Mouse (Mus musculus) mouse trophoblast stem cell (cell line): ENCODE measurements around the gene Abcc8.
"Not testable (repeated sequence)": the region's sequence is repeated elsewhere in the genome, so short reads cannot be mapped to it uniquely, and the experiment has no call there.

ENCODE experiments used
- in situ Hi-C, 2 experiments: fragments of 300-500 bp; cut with MseI, MboI; formaldehyde crosslinking; loops; 2 replicates in 1 of 2; 3 replicates in 1 of 2; pipeline ENCODE4 v1.15.1; 2025

The Abcc8 gene

DNA sequence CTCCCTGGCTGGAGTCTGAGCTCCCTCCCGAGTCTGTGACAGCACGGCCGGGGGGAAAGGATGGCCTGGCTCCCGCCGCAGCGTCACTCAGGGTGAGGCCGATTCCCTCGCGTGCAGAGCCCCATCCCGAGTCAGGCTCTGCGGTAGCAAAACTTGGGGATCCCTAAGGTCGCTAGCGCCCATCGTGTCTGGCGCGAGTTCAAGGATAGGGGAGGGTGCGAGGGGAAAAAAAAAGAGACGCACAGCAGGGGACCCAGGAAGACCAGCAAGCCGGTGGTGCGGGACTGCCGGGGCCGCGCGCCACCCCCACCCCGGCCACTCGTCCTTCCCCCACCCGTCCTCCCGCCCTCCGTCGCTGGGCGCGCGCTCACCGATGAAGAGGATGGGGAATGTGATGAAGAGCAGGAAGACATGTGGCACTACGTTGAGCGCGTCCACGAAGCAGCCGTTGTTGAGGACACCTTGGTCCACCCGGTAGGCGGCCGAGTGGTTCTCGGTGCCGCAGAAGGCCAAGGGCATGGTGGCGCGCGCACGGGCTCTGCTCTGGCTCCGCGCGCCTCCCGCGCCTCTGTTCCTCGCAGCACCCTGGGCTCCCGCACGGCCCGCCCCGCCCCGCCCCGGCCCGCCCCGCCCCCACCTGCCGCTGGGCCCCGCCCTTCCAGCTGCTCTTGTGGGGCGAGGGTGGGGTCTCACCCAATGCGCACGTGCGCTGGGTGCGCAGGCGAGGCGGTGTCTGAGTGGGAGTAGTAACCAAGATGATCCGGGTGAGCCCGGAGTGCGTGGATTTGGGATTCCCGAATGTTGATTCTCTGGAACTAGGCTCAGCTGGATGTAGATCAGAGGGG, at the start of gene Abcc8:
Abcc8 (minus strand) TSS at position 603 of the 845 bp plus-strand sequence.
- in situ Hi-C loops, result loop anchor here in 1 of 2 experiments (5.0 kb wide), 1 partner anchor 82 kb away; no protein-coding TSS in a partner anchor

- in situ Hi-C loops, result loop anchor here (5.0 to 10.0 kb wide), 2 partner anchors 122 to 130 kb away; partner anchors contain the start of gene Kcnj11 (in 1 of the 2)
These were observed 47.1 kb upstream of the Abcc8 start for GRCm38 (mm10) chr7:46226936-46227335.

GRCm38 (mm10) chr7:46226253-46226652, 46.4 kb upstream of the Abcc8 start:
- in situ Hi-C loops, result loop anchor here (5.0 to 10.0 kb wide), 2 partner anchors 121 to 129 kb away; partner anchors contain the start of gene Kcnj11 (in 1 of the 2)

DNA sequence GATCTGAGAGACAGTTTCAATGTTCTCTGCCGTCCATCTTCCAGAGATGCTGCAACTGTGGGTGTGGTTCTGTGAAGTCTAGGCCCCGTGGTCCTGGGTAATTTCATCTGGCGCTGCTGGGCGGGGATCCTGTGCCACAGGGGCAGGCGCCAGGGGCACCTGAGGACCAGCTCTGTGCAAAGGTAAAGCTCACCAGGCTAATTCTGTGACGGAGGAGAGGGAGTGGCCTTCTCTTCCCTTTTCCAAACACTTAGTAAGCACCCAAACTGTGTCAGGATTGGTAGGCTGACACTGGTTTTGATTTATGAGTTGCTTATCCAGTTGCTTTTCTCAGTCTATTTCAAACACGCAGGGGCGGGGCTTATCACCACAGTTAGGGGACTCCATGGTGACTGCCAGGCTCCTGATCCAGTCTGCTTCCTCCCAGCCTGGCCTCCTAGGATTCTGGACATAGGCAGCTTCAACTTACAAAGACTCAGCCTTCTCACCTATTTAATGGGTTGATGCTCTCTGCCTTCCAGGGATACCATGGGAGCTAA, 40.8 kb upstream of the Abcc8 start:
- in situ Hi-C loops, result loop anchor here in 1 of 2 experiments (10.0 kb wide), 1 partner anchor 116 kb away; the partner anchor contains the start of gene Kcnj11

DNA sequence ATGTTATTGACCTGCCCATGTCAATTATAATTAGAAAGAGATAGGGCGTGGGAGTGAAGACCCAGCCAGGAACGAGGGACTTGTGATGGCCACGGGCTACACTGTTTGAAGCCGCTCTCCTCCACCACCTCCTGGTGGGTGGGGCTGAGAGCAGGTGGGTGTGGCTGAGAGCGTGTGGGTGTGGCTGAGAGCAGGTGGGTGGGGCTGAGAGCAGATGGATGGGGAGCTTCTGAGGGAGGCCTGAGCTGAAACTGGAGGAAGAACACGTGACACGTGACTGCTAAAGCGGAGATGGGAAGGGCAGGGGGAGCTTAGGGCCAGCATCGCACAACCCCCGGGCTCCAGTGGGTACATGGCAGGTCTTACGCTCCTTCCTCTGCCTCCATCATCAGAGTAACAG, 38.6 kb upstream of the Abcc8 start:
- in situ Hi-C loops, result no loop called here

GRCm38 (mm10) chr7:46216481-46216880, 36.6 kb upstream of the Abcc8 start:
- in situ Hi-C loops, result no loop called here

GRCm38 (mm10) chr7:46210276-46210675, 30.4 kb upstream of the Abcc8 start:
- in situ Hi-C loops, result no loop called here

DNA sequence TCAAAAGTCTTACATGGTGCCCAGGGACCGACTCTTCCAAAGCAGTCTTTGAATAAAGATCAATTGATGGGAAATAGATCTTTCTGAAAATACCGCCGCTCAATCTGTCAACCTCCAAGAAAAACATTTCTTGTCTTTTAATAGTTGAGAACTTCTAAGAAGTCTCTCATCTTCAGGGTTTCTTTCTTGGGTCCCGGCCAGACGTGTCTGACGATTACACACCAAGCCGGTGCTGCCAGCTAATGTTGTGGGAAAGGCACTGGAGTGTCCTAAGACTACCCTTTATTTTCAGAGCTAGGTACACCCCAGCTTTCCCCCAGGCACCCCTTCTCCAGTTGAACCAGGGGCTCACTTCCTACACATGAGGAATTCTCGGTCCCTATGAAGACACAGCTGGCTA, 28.3 kb upstream of the Abcc8 start:
- in situ Hi-C loops, result no loop called here

DNA sequence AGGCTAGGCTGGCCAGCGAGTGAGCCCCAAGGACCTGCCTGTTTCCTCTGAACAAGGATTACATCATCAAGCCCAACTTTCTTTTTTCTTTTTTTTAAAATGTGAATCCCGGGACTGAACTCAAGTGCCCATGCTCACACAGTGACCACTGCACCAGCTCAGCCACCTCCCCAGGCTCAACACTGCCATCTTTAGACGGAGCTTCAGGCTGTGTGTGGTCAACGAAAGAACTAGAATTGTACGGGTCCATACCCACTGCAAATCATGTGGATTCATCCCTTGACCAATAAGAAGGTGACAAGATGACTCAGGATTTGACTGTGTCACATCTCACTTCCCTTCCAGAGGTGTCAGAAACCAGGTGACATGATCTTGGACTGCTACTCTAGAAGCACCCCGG, 24.9 kb upstream of the Abcc8 start:
- in situ Hi-C loops, result no loop called here

DNA sequence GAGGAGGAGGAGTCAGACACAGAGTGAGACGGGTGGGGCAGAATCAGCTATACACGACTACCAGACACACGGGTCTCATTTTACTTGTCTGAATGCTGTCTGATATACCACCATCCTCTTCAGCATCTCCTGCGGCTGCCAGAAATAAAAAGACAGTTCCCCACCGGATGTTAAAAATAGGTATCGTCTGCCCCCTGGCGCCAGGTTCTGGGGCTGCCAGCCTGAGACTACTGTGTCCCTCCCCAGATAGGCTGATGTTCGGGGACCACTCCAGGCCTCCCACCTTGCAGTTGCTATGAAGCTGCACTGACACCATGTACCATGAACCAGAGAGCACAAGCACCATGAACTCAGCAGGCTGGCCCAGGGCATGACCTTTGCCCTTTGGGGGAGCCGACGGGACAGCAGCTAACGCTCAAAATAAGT, 24.2 kb upstream of the Abcc8 start:
- in situ Hi-C loops, result no loop called here

GRCm38 (mm10) chr7:46201649-46202048, 21.8 kb upstream of the Abcc8 start:
- in situ Hi-C loops, result no loop called here

DNA sequence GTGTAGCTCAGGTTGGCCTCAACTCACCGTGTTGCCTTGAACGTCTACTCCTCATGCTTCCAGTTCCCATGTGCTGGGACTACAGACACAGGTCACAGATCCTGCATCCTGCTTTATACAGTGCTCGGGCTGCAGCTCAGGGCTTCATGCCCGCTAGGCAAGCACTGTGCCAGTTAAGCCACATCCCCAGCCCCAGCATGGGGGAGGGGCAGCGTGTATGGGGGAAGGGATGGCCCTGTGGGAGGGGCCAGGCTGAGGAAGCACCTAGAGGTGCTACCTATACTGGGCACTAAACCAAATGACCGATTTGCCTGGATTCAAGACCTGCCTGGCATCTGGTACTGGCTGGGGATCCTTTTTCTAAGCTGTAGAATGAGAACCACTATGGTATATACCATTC, 20.2 kb upstream of the Abcc8 start:
- in situ Hi-C loops, result no loop called here

DNA sequence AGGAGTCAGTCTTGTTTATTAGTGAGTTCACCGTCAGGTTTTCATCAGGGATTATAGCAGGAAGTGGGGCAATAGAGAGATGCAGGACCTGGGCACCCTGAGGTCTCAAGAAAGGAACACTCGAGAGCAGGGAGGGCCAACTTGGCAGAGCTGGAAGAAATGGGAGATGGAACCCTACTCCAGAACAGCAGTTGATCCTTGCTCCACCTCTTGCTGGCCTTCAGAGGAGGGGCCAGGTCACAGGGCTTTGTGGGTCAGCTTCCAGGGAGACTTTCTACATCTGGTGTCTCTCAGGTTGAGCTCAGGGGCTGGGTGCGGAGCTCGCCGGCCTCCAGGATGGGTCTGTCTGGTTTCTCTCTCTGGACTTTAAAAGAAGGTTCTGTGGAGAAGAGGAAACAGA, 15.5 kb upstream of the Abcc8 start:
- in situ Hi-C loops, result no loop called here

DNA sequence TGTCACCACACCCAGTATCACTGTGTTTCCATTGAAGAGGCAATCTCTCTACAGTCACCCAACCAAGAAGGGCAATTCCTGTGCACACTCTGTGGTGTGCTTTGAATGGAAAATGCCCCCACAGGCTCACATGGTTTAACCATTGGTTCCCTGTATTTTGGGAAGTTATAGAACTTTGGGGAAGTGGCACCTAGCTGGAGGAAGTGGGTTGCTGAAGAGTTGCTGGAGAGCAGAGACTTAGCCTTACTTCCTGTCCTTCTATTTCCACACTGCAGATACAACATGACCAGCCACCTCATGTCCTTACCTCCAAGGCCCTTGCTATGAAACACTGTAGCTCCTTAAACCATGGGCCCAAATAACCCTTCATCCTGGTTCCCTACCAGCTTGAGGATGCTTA, 4.4 kb upstream of the Abcc8 start:
- in situ Hi-C loops, result loop anchor here in 1 of 2 experiments (5.0 kb wide), 1 partner anchor 87 kb away; no protein-coding TSS in a partner anchor

DNA sequence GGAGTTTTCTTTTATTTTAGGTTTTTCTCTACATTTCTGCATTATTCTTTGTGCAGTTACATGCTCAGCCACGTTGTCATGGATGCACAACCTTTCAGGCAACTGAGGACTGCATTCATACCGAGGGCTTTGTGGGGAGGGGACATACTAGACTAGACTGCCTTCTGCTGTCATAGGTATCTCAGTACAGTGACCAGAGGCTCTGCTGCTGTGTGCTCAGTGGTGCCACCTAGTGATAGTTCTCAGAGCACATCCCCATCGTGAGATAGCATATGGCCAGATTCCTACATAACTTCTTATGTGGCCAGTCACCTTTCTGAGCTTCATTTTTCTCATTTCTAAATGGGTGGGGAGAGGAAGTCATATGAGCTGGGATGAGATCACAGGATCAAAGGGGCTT, 1.8 kb upstream of the Abcc8 start:
- in situ Hi-C loops, result loop anchor here in 1 of 2 experiments (5.0 kb wide), 1 partner anchor 84 kb away; no protein-coding TSS in a partner anchor

- in situ Hi-C loops, result not testable (repeated sequence)
These were observed 10.9 kb downstream of the Abcc8 start for GRCm38 (mm10) chr7:46168980-46169379.

- in situ Hi-C loops, result no loop called here
These were observed 11.4 kb downstream of the Abcc8 start for GRCm38 (mm10) chr7:46168402-46168801.

GRCm38 (mm10) chr7:46167901-46168300, 11.9 kb downstream of the Abcc8 start:
- in situ Hi-C loops, result no loop called here

DNA sequence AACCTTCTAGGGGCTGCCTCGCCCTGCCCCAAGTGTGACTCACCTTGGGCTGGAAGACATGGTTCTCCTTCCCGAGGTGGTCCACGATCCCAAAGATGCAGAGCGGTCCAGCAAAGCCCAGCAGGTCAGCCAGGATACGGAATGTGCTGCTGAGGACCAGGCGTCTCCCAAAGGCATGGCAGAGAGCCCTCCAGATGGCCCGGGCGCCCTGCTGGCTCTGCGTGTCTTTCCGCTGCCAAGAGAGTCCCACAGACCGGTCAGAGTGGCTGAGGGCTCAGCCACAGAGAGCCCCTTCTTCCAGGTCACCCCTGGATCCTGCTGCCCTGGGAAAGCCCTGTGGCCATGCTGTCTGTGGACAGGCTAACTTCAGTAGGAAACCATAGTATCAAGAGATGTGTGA, 14.0 kb downstream of the Abcc8 start:
- in situ Hi-C loops, result no loop called here

GRCm38 (mm10) chr7:46162731-46163130, 17.1 kb downstream of the Abcc8 start:
- in situ Hi-C loops, result no loop called here

- in situ Hi-C loops, result no loop called here
These were observed 17.6 kb downstream of the Abcc8 start for GRCm38 (mm10) chr7:46162132-46162727.

- in situ Hi-C loops, result no loop called here
These were observed 18.2 kb downstream of the Abcc8 start for GRCm38 (mm10) chr7:46161615-46162014.
